Mouse (Mus musculus) frontal cortex, adult 2 months (tissue): ENCODE data around the gene Fv1. TPM values are rescaled to one million over a fixed set of nuclear protein-coding genes. Genes with fewer than 3 reads are reported as not detected.
"Not testable (repeated sequence)": the region's sequence is repeated elsewhere in the genome, so short reads cannot be mapped to it uniquely, and the experiment has no call there.

Source experiments
- DNase-seq, 2 experiments: peaks; one replicate each; pipeline ENCODE4 v3.0.0; 2022; ENCODE audit warnings: low spot score in 1 of 2; ENCODE audit errors: extremely low spot score in 1 of 2
- polyA plus RNA-seq: library from polyadenylated mRNA; depleted of rRNA; stranded (reverse); fragments of >200 nt; gene quantifications from 2 replicates; pipeline ENCODE4 v1.2.3, GENCODE M21; 2012; rRNA removed

The Fv1 gene
- polyA plus RNA-seq = 5.6 and 7.5 TPM in 2 replicates

GRCm38 (mm10) chr4:147868450-147869031 is at the start of gene Fv1, which contains the start of gene Miip:
Gene Fv1, plus strand, starts transcription at chr4:147868979.
Gene Miip, minus strand, starts transcription at chr4:147868816.
- peak; percentile 98 for DNase-seq

GRCm38 (mm10) chr4:147819659-147820058 is 49.1 kb upstream of the Fv1 start:
- not testable (repeated sequence) for DNase-seq

- not testable (repeated sequence) for DNase-seq
Observed at GRCm38 (mm10) chr4:147821414-147821813, 47.4 kb upstream of the Fv1 start.

GRCm38 (mm10) chr4:147824389-147824788 is 44.4 kb upstream of the Fv1 start:
- no peak for DNase-seq

GRCm38 (mm10) chr4:147839282-147839681 is 29.5 kb upstream of the Fv1 start:
- DNase-seq = peak in 1 of 2 experiments; percentile 51

- no peak for DNase-seq
Observed at GRCm38 (mm10) chr4:147842871-147843270, 25.9 kb upstream of the Fv1 start.

- DNase-seq = peak; percentile 87 to 96
Observed at GRCm38 (mm10) chr4:147847614-147848583, 20.9 kb upstream of the Fv1 start, which contains the start of gene Zfp933. Gene Zfp933, minus strand, starts transcription at chr4:147848366.

GRCm38 (mm10) chr4:147848584-147848991 is 20.2 kb upstream of the Fv1 start:
- no peak for DNase-seq

GRCm38 (mm10) chr4:147850776-147851175 is 18.0 kb upstream of the Fv1 start:
- DNase-seq = no peak

- no peak for DNase-seq
Observed at GRCm38 (mm10) chr4:147862051-147862450, 6.7 kb upstream of the Fv1 start.

- no peak for DNase-seq
Observed at GRCm38 (mm10) chr4:147865651-147866050, 3.1 kb upstream of the Fv1 start.

- no peak for DNase-seq
Observed at GRCm38 (mm10) chr4:147866056-147866455, 2.7 kb upstream of the Fv1 start.

- not testable (repeated sequence) for DNase-seq
Observed at GRCm38 (mm10) chr4:147866793-147867192, 2.0 kb upstream of the Fv1 start.

- DNase-seq = peak in 1 of 2 experiments; percentile 22
Observed at GRCm38 (mm10) chr4:147867563-147868449, 973 bp upstream of the Fv1 start.

- no peak for DNase-seq
Observed at GRCm38 (mm10) chr4:147869238-147869637, 459 bp downstream of the Fv1 start.

- DNase-seq = no peak
Observed at GRCm38 (mm10) chr4:147875852-147876575, 7.2 kb downstream of the Fv1 start.

- no peak for DNase-seq
Observed at GRCm38 (mm10) chr4:147878537-147878936, 9.8 kb downstream of the Fv1 start.

GRCm38 (mm10) chr4:147879456-147879855 is 10.7 kb downstream of the Fv1 start:
- DNase-seq = no peak

- DNase-seq = no peak
Observed at GRCm38 (mm10) chr4:147879865-147880264, 11.1 kb downstream of the Fv1 start.

GRCm38 (mm10) chr4:147881792-147882191 is 13.0 kb downstream of the Fv1 start:
- no peak for DNase-seq
